Mouse (Mus musculus) right cerebral cortex, adult 2 months (tissue): ENCODE measurements at regions not wholly inside any gene's neighbourhood (a gene's known extent, or its start where the extent isn't known, plus 50 kb on each side); places are given as distances from the start of the nearest gene placed in this dataset.
"Not testable (repeated sequence)": the region's sequence is repeated elsewhere in the genome, so short reads cannot be mapped to it uniquely, and the experiment has no call there.

Experiments used
- DNase-seq, 2 experiments: peaks; one replicate each; pipeline ENCODE4 v3.0.0; 2021 to 2022; ENCODE audit warnings: low spot score in 2 of 2

GRCm38 (mm10) chr16:56323828-56324227, 119.7 kb downstream of the Impg2 start:
- DNase-seq, result not testable (repeated sequence)

GRCm38 (mm10) chr16:56349415-56349814, 128.3 kb upstream of the Abi3bp start:
- no peak for DNase-seq

DNA sequence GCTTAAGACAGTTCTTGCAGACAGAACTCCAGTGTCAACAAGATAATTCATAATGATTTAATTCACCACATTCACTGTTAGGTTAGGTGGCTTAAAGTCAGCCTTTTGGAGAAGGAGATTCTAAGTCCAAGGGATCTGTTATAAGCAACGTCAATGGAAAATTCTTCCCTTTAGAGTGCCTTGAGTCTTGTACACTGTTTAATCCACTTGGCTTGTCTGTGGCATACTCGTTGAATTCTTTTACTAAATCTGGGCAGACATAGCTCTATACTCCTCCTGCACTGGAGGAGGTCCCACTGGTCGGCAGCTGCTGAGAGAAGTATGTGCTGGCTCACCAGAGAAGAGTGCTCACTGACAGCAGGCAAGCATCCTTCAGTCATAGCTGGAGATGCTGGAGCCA, 124.8 kb upstream of the Abi3bp start:
- DNase-seq, result no peak

DNA sequence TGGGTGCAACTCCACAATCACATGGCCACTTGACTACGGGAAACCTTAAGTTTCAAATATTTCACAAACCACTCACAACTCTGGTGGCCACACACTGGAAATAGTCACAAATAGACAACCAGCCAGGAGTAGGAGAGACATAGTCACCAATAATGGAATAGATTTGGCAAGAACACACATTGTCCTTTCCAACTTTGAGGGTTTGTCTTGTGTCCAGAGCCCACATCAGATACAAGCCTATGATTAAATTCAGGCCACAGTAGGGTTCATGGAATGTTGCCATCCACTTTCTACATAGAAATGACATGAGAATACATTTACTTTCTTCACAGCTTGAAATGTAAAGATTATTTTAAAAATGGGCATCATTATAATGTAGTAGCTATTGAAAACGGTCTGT, 118.6 kb upstream of the Abi3bp start:
- DNase-seq, result no peak

DNA sequence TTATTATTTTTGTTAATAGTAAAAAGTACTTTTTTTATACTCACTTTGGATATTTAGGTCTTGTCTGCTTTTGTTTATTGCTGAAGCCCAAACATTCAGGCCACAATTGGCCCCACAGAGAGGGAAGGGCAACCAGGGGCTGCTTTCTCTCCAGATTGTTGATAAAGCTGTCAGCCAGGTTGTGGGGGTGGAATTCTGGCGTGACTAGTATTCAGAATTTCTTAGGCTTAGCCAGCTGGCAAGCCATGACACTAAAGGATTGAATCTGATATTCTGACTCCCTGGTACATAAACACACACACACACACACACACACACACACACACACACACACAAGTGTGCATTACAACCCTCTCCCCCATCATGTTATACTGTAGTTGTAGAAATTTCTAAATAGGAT, 116.7 kb upstream of the Abi3bp start:
- no peak for DNase-seq

GRCm38 (mm10) chr16:56378356-56378755, 99.3 kb upstream of the Abi3bp start:
- no peak for DNase-seq

DNA sequence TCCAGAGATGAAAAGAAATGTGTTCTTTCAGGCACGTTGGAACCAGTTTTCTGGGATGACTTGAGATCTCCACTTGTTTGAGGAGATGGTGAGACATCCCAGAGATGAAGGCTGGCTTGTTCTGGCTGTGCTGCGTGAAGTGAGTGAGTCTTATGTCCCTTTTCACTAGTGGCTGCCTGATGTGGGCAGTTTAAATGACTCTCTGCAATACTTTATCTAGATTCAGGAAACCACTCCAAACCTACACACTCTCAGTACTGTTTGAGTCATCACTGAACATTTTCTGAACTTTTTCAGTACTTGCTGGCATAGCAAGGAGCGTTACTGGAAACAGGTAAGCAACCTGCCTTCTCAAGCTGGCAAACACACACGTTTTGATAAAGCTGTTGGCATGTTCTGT, 97.0 kb upstream of the Abi3bp start:
- no peak for DNase-seq

DNA sequence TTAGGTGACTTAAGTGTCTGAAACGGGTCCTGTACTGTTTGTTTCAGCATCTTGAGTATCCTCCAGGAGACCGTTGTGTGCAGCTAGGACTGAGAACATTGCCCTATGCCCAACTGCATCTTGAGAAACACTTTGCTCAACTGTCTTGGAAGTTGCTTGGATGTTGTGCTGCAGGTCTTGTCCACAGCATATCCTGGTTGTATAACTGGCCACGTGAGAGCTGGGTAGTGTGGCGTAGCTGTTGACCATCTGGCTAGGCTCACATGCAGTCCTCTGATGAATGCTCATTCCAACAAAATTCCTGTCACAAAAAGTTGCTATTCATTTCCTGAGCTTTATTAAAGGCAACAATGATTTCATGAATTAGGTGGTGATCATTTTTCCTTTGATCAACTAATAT, 91.1 kb upstream of the Abi3bp start:
- no peak for DNase-seq

- no peak for DNase-seq
Observed at GRCm38 (mm10) chr16:56392843-56393242, 84.8 kb upstream of the Abi3bp start.

GRCm38 (mm10) chr16:56396586-56396985, 81.1 kb upstream of the Abi3bp start:
- DNase-seq, result no peak

GRCm38 (mm10) chr16:56399541-56399940, 78.1 kb upstream of the Abi3bp start:
- DNase-seq, result peak; percentile 47 to 58

DNA sequence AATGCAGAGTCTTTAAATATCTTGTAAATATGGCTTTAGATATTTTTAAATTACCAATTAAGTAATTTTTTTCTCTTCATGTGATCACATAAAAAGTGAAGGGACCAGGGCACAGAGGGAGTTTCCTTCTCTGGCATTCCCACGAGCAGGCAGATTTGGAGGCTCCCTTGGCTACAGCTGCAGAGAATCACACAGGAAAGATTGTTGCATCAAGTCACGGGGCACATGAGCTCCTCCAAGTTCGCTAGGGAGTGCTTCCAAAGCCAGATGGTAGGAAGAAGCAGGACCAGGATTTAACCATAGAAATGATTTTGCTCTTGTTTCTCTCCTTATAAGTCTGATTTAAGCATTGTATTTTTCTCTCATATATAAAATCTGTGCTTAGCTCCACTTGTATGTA, 53.9 kb upstream of the Abi3bp start:
- DNase-seq, result peak; percentile 17 to 27
